Mouse (Mus musculus) embryonic facial prominence, embryonic 10.5 days (tissue): ENCODE results near the gene Fam92a. TPM values are rescaled to one million over a fixed set of nuclear protein-coding genes. Genes with fewer than 3 reads are reported as not detected.
"Not testable (repeated sequence)": the region's sequence is repeated elsewhere in the genome, so short reads cannot be mapped to it uniquely, and the experiment has no call there.

ENCODE experiments used
- DNase-seq: peaks from one replicate; pipeline ENCODE4 v3.0.0-alpha.2; 2017; ENCODE audit warnings: low spot score
- H3K27ac ChIP-seq: fragments of 300-500 bp; sonication (generic); replicated peaks from 2 replicates; pipeline ENCODE4 v1.5.1; 2016; ENCODE audit warnings: mild to moderate bottlenecking
- H3K27me3 ChIP-seq: fragments of 300-500 bp; sonication (generic); replicated peaks from 2 replicates; pipeline ENCODE4 v1.6.1; 2016; ENCODE audit warnings: low read depth, mild to moderate bottlenecking; ENCODE audit not compliant: poor library complexity, severe bottlenecking
- H3K36me3 ChIP-seq: fragments of 300-500 bp; sonication (generic); replicated peaks from 2 replicates; pipeline ENCODE4 v1.6.1; 2016; ENCODE audit warnings: mild to moderate bottlenecking, moderate library complexity
- H3K4me1 ChIP-seq: fragments of 300-500 bp; sonication (generic); 2 replicates; pipeline ENCODE4 v1.6.1; 2016
- H3K4me3 ChIP-seq: fragments of 300-500 bp; sonication (generic); 2 replicates; pipeline ENCODE4 v1.5.1; 2016; ENCODE audit warnings: mild to moderate bottlenecking, moderate library complexity
- H3K9me3 ChIP-seq: fragments of 300-500 bp; sonication (generic); 2 replicates; pipeline ENCODE4 v1.6.1; 2016; ENCODE audit warnings: mild to moderate bottlenecking
- WGBS: fragments of 180-500 bp; shearing (Covaris S2); methylation state at CpG from one replicate; pipeline ENCODE4 v1.1.7; 2016; 5-methylcytosine and 5-hydroxymethylcytosine counted together
- polyA plus RNA-seq: library from polyadenylated mRNA; unstranded; fragments of >200 nt; fragmentation: Nextera tagmentation; extraction: Ambion mirVana; gene quantifications from 2 replicates; pipeline ENCODE4 v1.2.1, GENCODE M21; 2016

Gene Fam92a
- polyA plus RNA-seq = 84.5 and 85.9 TPM in 2 replicates

DNA sequence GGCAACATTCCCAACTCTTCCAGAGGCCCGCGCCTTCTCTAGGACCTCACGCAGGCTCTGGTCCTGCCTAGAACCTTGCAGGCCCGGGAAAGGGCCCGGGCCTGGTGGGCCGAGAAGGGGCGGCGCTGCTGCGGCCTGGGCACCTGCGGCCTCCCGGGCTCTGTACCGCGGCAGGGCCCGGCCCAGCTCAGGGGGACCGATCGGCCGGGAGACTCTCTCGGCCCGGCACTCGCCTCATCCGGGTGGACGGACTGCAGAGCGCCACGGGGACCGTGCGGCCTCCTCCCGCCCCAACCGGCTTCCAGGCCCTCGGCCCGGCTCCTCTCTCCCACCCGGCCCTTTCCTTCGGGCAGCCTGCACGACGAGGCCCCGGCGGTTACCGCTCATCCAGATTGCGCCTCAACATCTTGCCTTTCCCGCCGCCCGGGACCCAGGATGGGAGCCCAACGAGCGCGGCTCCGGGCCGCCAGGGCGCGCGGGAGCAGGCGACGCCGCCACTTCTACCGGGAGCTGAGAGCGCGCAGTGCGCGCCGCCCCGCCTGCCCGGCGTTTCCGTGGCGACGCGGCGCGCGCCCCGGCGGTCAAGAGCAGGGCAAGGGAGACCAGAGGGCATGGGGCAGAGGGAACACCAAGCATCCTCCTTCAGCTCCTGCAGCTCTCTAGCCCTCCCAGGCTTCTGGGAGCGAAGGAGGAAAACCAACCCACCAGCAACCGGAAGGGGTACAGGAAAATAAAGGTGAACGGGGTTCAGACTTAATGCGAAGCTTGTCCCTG lies at the start of gene Fam92a:
Gene Fam92a (minus strand): TSS at position 698 of the 774 bp plus-strand sequence.
- H3K4me1 ChIP-seq = peaks cover 8% of the 10 kb centered on the region; the same call in 1 of the 2 replicates
- WGBS = under 1% methylated on average over 74 of the region's 74 CpGs
- H3K27ac ChIP-seq = peak within 1 kb of the TSS; percentile 98
- H3K36me3 ChIP-seq = peaks cover 19% of the 10 kb centered on the region
- H3K4me3 ChIP-seq = peak within 1 kb of the TSS; percentile 79
- H3K9me3 ChIP-seq = no peaks in the 10 kb centered on the region
- H3K27me3 ChIP-seq = no peaks in the 10 kb centered on the region
- peak; percentile 85 for DNase-seq

- H3K36me3 ChIP-seq = no peaks in the 10 kb centered on the region
- no peak overlapping the region for H3K27ac ChIP-seq
- no peak overlapping the region for H3K4me3 ChIP-seq
- WGBS = 90% methylated on average over 10 of the region's 10 CpGs
- no peaks in the 10 kb centered on the region for H3K9me3 ChIP-seq
- no peak for DNase-seq
- no peaks in the 10 kb centered on the region for H3K27me3 ChIP-seq
- no peaks in the 10 kb centered on the region for H3K4me1 ChIP-seq
Measured at GRCm38 (mm10) chr4:12178992-12179391, 7.2 kb upstream of the Fam92a start.

DNA sequence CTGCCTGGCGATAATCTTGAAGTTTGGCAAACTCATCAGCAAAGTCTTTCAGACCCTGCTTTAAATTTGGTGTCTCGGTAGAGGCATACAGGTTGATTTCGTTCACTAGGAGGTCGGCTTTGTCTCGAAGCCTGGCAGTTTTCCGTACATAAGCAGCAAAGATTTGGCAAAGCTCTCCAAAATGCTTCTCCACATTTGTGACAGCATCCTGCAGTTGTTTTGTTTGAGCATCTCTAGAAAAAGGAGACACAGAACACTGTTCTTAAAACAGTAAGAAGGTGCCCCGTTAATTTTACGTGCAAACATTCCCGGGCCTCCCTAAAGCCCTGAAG lies 863 bp downstream of the Fam92a start:
- Histone ChIP-seq H3K9me3 (no peaks in the 10 kb centered on the region), H3K27ac (peak overlapping the region; percentile 98), H3K4me3 (peak overlapping the region; percentile 79), H3K27me3 (no peaks in the 10 kb centered on the region), H3K4me1 (peaks cover 8% of the 10 kb centered on the region; the same call in 1 of the 2 replicates), H3K36me3 (peaks cover 25% of the 10 kb centered on the region)
- 21% methylated on average over 9 of the region's 9 CpGs for WGBS
- no peak for DNase-seq

- Histone ChIP-seq H3K27me3 (no peaks in the 10 kb centered on the region), H3K4me3 (no peak overlapping the region), H3K9me3 (peaks cover 18% of the 10 kb centered on the region; the same call in 1 of the 2 replicates), H3K27ac (no peak overlapping the region), H3K36me3 (peaks cover 58% of the 10 kb centered on the region), H3K4me1 (no peaks in the 10 kb centered on the region)
- DNase-seq = no peak
Measured at GRCm38 (mm10) chr4:12147660-12148059, 24.2 kb downstream of the Fam92a start.

GRCm38 (mm10) chr4:12141516-12141915 lies 30.3 kb downstream of the Fam92a start:
- H3K27ac ChIP-seq, H3K27me3 ChIP-seq, H3K4me3 ChIP-seq, H3K4me1 ChIP-seq, DNase-seq: not testable (repeated sequence)
- 94% methylated on average over 7 of the region's 7 CpGs for WGBS
- Histone ChIP-seq H3K36me3 (peaks cover 13% of the 10 kb centered on the region), H3K9me3 (peaks cover 15% of the 10 kb centered on the region)

- not testable (repeated sequence) for H3K27ac ChIP-seq, H3K36me3 ChIP-seq, H3K4me1 ChIP-seq, H3K27me3 ChIP-seq
- H3K4me3 ChIP-seq = peak overlapping the region; percentile 51
- WGBS = 19% methylated on average over 26 of the region's 40 CpGs
- H3K9me3 ChIP-seq = peaks cover 11% of the 10 kb centered on the region
- DNase-seq = peak; percentile 24
Measured at GRCm38 (mm10) chr4:12140592-12141062, 31.2 kb downstream of the Fam92a start.

GRCm38 (mm10) chr4:12140141-12140567 lies 31.7 kb downstream of the Fam92a start, which contains the start of gene Rbm12b1:
Gene Rbm12b1, plus strand, starts transcription at chr4:12140264.
- not testable (repeated sequence) for H3K9me3 ChIP-seq, H3K4me1 ChIP-seq, H3K27me3 ChIP-seq, H3K36me3 ChIP-seq
- WGBS = 4% methylated on average over 25 of the region's 32 CpGs
- peak within 1 kb of the TSS; percentile 72 for H3K27ac ChIP-seq
- DNase-seq = peak; percentile 80
- H3K4me3 ChIP-seq = peak within 1 kb of the TSS; percentile 53

Other genes with a start within 250 kb of the Fam92a start
- 0.46 and 0.47 TPM in 2 replicates for gene Gm10604, start 190.8 kb downstream of the Fam92a start, polyA plus RNA-seq
- 13.4 and 15.0 TPM in 2 replicates for gene Rbm12b2, start 82.6 kb downstream of the Fam92a start, polyA plus RNA-seq
- 5.1 and 5.7 TPM in 2 replicates for gene Rbm12b1, start 31.8 kb downstream of the Fam92a start, polyA plus RNA-seq